Mouse (Mus musculus) heart, postnatal 25 days (tissue): ENCODE measurements at regions not wholly inside any gene's neighbourhood (a gene's known extent, or its start where the extent isn't known, plus 50 kb on each side); places are given as distances from the start of the nearest gene placed in this dataset.
"Not testable (repeated sequence)": the region's sequence is repeated elsewhere in the genome, so short reads cannot be mapped to it uniquely, and the experiment has no call there.

ENCODE experiments used
- DNase-seq: peaks from one replicate; pipeline ENCODE4 v3.0.0; 2022; ENCODE audit warnings: low spot score
- intact Hi-C: fragments of 180-260 bp; cut with DNase I; formaldehyde crosslinking; loops from one replicate; pipeline ENCODE4 v1.15.1; 2025

DNA sequence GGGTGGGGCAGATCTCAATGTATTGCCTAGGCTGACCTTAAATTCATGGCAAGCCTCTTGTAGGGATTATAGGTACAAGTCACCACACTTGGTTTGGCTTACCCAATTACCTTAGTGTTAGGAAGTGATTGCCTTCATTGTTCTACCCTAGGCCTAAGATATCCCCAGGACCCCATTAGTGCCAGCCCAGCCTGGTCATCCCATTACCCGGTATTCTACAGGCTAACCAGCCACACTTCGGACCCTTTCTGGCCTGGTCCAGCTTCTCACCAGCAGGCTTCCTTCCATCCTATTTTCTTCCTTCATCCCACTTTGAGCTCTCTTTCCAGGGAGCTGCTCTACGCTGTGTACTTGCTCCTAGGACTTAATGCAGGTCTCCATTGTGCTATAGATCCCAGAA, 59.5 kb downstream of the Tex35 start:
- no peak for DNase-seq
- intact Hi-C loops: no loop called here

DNA sequence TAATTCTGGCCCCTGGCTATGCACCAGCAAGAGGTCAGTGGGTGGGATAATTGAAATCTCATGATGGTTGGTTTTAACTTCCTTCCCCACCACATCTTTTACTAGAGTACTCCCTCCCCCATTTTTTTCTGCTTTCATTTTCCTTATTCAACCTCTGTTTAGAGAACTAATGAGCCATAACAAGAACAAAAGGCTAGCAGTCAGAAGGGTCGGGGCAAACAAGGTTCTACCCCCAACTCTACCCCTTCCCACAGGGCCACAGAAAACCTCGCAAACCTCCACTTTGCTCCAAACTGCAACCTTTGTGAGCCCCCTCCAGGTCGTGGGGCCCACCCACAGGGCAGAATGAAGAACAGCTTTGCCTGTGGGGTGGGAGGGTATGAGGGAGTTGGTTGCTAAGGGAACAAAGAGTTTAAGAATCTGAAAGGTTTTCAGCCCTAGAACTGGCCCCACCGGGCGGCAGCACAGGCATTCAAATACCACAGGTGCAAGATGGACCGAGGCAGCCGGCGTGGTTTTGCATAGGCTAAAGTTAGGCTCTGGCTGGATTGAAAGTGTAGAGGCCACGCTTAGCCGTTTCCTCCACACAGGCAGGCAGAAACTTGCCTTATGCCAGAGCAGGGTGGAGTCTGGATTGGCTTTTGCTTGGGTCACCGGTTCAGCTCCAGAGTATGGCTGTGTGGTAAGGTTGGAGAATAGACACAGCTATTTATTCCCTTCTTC, 60.1 kb downstream of the Tex35 start:
- intact Hi-C loops: no loop called here
- no peak for DNase-seq

DNA sequence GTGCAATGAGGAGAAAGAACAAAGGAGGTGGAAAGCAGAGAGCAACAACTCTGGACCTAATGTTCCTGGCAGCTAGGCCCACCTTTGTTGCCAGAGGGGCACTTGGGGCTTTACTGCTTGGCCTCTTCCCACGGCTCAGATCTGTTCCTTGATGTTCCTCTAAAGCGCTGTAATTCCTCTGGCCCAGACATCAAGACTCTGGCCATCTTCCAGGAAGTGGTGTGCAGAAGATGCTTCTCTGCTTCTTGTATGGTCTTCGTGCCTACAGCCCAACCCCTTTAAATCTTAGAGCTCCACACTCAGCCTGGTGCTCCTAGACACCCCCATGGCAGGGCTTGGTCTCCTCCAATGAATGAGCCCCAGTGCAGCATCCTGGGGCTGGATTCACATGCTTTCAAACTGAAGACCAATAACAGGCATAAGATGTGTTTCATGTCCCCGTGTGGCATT, 60.7 kb downstream of the Tex35 start:
- no peak for DNase-seq
- intact Hi-C loops: no loop called here

DNA sequence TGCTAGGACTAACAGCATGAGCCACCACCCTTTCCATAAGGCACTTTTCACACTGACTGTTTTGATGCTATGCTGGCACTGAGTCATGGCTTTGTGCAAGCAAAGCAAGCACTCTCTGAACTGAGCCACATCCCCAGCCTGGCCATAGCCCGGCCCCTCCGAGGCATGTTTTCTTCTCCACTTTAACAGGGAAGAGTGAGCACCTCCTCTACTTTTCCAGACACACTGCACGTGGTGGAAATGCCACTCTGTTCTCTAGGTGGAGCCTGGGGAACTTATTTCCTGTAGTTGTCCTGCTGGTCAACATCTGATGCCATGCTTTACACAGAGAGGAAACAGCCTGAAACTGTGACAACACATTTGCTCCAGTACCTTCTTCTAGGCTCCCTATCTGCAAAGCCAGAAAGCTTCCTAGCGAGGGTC, 61.7 kb downstream of the Tex35 start:
- intact Hi-C loops: no loop called here

DNA sequence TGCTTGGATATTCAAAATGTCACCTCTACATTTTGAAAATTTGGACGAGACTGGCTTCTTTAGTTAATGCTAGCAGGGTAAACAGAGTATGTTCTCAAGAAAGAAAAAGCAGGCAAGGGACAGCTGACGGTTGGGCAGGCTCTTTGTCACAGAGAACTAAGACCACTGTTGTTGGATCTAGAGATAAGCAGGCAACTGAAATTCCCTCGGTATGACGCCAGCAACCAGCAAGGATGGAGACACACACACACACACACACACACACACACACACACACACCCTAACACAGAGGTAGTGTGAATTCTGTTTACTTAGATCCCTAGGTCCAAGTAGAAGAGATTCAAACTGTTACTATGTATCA, 68.7 kb downstream of the Tex35 start:
- DNase-seq: no peak
- intact Hi-C loops: no loop called here

More for the DNA sequence above, 61.7 kb downstream of the Tex35 start:
- no peak for DNase-seq

DNA sequence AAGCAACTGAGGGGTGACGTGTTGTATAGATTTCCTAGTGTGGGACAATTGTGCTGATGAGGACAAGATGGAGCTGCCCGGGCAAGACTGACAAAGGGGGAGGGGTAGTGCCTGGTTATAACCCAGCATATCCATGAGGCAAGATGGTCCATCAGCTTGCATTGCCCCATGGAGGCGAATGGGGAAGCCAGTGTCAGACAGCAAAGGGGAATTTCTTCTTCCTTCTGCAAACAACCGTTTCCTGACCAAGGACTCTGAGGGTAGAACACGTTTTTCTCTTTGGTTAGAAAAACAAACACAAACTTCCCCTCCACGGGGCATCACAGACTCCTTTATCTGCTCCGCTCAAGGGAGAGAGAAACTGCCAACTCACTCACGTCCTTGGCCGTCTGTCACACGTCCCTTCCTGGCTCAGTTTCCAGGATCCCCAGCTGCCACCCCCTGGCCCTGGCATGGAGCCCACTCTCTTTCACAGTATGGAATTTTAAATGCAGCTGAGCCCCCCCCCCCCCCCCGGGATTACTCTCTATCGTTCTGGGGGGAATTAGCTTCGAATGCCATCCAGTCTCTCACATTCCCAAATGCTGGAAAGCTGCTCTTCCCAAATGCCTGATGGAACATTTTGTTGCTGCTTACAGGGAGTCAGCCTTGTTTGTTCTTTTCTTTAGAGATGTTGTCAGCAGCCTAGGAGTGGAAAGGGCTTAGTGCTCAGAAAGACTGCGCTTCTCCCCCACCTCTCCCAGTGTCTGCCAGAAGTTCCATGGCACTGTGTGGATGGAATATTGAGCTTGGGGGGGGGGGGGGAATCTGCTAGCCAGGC, 69.3 kb downstream of the Tex35 start:
- no peak for DNase-seq
- intact Hi-C loops: no loop called here

DNA sequence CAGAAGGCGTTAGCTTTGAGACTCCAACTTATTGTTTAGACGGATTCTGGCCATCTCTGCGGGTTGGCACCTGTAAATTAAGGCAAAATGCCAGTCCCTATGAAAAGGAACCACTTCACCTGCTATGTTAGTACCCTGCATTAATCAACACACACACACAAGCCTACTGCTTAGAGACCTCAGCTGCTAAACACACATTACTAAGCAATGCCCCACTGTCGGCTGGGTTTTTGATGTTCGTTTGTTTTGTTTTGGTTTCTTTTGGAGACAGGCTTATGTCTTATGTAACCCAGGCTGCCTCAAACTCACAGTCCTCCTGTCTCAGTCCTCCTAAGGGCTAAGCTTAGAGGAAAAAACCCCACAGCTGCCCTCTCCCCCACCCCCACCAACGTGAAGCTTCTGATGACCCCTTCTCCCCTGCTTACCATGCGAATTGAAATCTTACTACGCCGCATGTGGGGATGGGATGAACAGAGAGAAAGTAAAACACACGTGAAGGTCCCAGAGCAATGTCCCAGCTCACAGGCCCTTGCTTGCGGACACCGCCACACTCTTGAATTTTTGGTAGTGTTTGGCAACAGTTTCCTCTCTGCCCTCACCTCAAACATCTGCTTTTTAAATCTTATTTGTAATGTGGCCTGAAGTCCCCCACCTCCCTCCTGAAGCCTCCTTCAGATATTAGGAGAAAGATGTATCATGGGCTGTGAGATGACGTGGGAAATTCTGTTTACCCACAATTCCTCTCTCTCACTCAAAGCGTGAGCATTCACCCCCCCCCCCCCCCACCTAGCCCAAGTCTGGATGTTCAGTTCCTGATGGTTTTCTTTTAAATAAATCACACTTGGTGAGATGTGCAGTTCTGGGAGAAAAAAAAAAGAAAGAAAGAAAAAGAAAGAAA, 70.1 kb downstream of the Tex35 start:
- intact Hi-C loops: no loop called here
- DNase-seq: no peak

DNA sequence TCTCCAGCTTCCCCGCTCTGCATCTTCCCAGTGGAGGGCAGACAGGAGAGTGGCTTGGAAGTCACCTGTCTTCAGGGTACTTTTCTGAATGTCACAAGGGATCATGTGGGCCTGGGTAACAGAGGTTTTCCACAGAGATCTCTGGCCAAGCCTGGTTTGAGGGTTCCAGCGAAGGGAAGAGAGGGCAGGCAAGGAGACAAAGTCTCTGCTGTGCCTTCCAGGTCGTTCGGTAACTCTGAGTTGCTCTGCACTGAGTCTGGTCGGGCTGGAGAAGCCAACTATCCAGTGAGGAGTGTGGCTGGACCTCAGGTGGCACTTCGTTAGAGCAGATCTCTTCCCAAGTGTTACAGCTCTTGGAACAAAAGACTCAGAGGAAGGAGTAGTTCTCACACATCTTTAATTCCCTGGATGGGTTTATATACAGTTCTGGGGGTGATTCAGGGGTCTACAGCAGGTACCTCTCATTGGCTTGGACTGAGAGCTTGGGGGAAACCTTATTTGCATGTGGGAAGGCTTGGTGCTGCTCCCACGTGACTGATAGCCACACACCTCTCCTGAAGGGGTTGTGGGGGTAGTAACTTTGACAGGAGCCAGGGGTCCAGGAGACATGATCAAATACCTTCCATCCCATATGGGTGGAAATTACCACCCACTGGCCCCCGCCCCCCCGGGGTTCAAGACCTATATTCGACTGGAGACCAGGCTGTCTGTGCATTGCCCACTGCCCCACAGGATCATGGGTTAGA, 71.1 kb downstream of the Tex35 start:
- intact Hi-C loops: no loop called here
- DNase-seq: no peak

DNA sequence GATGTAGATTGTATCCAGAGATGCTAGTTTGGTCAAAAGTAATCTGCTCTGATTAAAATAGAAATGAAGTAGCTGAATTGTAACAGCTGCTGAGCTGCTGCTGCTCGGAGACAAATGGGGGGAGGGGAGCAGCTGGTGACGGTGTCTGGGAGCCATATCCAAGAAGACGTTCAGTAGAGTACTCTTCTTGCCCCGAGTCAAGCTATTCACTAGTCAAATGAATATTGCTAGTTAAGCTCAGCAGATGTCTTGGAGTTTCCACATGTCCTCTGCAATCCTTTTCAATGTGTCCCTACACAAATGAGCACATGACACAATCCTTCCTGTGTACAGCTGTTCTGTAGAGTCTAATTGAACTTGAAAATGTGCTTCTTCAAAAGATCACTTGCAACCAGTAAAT, 71.7 kb downstream of the Tex35 start:
- no peak for DNase-seq
- intact Hi-C loops: no loop called here

DNA sequence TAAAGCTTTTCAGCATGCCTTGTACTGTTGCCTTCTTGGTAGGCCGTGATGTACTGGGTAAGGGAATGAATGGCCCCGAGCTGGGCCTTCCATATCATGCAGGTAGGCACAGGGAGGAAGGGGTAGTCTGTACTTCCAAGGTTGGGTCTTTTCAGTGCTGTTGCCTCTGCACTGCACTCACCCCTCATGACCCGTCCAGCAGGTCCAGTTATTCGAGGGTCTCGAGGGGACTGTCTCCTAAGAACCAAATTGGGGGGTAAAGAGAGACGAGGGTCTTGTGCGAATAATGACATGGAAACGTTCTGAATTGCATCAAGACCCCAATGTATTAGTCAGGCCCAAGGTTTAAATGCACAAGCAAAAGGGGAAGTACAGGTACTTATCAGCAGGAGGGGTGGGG, 73.3 kb downstream of the Tex35 start:
- intact Hi-C loops: not testable (repeated sequence)

DNA sequence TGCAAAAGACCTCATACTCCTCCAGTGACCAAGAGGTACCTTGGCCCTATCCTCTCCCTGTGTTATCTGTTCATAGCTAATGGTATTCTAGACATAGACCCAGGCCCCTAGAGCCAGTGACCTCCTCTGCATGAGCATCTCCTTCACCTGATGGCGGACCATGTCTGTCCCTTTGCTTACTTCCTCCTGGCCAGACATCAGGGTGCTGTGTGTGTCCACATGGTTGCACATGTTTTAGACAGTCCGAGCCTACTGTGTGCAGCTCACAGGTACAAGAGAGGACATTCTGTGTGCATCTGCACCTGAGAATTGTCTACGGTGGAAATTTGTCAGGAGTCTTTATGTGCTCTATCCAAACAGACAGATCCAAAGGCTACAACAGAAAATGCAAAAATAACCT, 79.8 kb downstream of the Tex35 start:
- intact Hi-C loops: no loop called here
- DNase-seq: no peak

More for the DNA sequence above, 73.3 kb downstream of the Tex35 start:
- not testable (repeated sequence) for DNase-seq

DNA sequence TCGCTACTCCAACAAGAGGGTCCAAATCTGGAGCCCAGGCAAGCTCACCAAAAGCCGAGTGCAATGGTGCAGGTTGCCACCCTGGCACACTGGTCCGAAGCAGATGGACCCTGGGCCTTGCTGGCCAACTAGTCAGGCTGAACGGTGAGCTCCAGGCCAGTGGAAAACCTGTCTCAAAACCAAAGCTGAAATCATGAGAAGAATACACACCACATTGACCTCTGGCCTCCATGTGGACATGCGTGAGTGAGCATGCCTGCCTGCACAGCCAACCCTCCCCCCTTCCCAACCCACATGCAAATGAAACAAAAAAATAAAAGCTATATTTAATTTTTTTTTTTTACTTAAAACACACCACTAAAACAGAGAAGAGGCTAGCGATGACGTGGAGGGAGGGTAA, 80.8 kb downstream of the Tex35 start:
- intact Hi-C loops: no loop called here

DNA sequence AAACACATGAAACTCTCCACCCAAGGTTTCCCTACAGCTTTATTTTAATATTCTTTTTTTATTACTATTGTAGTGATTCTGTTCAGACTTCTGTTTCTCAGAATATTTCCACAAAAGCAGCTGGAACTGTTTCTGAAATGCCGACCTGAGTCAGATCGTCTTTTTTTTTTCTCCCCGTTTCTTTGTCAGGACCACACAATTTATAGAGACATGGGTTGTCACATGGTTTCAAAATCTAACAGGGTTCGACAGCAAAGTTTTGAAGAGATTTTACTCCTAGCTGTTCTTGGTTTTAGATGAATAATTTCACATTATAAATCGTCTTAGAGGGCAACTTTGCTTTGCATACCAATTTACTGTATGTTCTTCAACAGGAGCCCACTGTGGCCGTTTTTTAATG, 84.0 kb upstream of the Ralgps2 start:
- no peak for DNase-seq
- intact Hi-C loops: no loop called here

More for the DNA sequence above, 80.8 kb downstream of the Tex35 start:
- no peak for DNase-seq

DNA sequence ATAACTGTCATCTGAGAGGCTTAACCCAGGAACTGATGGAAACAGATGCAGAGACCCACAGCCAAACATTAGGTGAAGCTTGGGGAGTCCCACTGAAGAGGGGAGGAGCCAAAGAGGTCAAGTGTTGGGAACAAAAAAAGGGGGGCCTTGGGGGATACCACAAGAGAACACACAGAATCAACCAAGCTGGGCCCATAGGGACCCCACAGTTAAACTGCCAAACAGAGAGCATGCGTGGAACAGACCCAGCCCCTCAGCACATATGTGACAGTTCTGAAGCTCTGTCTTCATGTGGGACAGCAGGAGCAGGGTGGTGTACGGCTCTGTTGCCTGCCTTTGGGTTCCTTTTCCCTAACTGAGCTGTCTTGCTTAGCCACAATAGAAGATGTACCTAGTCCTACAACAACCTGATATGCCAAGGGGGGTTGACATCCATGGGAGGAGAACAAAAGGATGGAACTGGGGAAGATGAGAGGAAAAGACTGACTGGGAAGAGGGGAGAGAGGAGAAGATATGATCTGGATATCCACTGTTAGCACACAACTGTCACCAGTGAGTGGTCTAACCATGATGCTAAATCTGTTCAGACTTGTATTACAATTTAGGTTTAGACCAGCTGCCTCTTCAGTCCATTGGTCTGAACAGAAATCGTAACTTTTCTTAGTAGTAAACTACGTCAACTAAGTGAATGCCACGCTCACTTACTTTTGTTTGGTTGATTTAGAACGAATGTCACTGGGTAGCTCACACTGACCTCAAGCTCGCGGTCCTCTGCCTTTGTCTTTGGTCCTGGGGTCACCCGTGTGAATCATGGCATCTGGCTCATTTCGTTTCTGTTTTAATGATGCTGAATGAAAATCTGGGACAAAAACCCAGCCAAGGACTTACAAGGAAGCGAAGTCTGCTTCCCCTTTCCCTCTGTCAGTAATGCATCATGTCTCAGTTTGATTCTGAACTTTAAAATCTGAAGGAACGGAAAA, 83.3 kb upstream of the Ralgps2 start:
- intact Hi-C loops: no loop called here
- DNase-seq: no peak

DNA sequence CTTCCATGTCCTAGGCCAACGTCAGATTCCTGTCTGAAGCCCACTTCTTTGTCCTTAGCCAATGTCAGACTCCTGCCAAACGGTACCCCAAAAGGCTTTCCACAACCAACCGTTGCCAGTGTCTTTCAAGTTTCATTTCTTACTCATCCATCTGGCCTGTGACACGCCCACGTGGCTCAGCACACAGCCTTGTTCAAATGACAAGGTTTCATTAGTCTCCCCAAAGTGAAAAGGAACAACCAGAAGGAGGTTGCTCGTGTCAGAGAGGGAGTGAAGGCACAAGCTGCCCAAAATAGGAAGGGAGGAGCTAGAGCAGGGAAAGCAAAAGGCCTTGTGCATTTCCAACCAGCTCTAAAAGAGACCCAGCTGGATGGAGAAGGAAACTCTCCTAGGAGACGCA, 80.5 kb upstream of the Ralgps2 start:
- intact Hi-C loops: no loop called here
- no peak for DNase-seq

DNA sequence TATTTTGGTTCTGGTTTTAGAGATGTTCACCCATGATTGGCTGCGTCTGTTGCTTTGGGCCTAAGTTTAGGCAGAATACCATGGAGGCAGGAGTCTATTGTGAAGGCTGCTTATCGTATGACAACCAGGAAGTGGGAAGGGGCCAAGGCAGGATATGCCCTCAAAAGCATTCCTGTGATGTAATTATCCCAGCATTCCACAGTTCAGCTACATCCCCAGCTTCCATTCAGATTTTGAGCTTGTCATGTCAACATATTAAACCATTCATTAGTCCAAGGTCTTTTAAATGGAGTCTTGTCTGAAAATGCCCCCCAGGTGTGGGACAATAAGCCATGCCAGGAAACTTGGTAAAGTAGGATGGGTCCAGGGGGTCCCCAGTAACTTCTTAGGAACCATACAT, 79.3 kb upstream of the Ralgps2 start:
- intact Hi-C loops: no loop called here
- DNase-seq: no peak

DNA sequence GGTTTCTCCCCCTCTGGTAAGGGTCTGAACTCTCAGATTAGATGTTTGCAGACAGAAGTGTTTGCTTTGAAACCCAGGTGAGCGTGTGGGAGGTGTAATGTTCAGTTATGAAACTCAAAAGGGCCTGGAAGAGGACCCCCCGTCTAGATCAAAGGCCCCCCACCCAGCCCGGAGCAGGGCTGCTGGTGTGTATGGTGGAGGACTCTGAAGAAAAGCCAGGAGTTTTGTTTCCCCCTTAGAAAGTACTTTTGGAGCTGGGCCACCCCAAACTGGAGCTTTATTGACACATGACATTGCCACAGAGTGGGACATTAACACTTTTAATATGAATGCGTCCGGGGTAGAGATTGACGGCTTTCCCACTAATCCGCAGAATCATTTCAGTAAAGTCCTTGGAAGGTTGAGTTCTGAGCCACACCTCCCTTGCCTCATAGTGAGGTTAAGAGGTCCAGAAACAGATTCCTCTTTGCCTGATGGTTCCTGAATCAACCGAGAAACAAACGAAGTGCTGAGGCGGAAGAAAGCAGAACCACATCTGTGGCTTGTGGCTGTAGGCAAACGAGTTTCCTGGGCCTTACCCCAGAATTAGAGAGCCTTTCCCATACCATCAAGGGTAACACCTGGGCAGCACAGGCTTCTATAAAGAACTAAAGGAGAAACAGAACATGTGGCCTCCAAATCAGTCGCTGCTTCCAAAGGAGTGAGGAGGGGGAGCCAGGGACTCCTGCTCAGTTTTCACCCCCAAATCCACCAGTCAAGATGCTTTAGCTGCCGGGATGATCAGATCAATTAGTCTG, 78.0 kb upstream of the Ralgps2 start:
- no peak for DNase-seq
- intact Hi-C loops: no loop called here

DNA sequence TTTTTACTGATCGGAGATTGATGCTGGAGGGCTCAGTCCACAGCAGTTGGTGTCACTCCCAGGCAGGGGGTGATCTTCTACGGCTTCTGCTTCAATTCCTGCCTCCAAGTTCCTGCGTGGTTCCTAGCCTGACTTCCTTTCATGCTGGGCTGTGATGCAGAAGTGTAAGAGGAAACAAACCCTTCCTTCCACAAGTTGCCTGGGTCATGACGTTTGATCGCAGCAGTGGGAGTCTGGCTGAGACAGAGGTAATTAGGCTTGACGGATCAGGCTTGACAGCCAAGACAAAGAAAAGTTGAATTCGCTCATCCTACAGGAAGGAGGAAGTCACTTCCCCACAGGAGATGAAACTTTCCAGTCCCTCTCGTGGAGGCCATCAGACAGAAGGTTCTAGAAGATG, 77.2 kb upstream of the Ralgps2 start:
- no peak for DNase-seq
- intact Hi-C loops: no loop called here
